Mouse (Mus musculus) forebrain, embryonic 13.5 days (tissue): ENCODE results near the gene Msrb1. TPM values are rescaled to one million over a fixed set of nuclear protein-coding genes. Genes with fewer than 3 reads are reported as not detected.

Source experiments
- ATAC-seq: fragments of 200-750 bp; cut with Nextera tagmentation; 2 replicates; pipeline ENCODE4 v1.8.0; 2017
- H3K27ac ChIP-seq: fragments of 300-500 bp; sonication (generic); 2 replicates; pipeline ENCODE4 v1.5.1; 2015; ENCODE audit warnings: inconsistent platforms, mild to moderate bottlenecking, moderate library complexity
- H3K27me3 ChIP-seq: fragments of 300-500 bp; sonication (generic); 2 replicates; pipeline ENCODE4 v1.6.1; 2015; ENCODE audit warnings: mild to moderate bottlenecking, inconsistent platforms
- H3K36me3 ChIP-seq: fragments of 300-500 bp; sonication (generic); 2 replicates; pipeline ENCODE4 v1.6.1; 2015; ENCODE audit warnings: mild to moderate bottlenecking, inconsistent platforms; ENCODE audit not compliant: poor library complexity, severe bottlenecking
- H3K4me1 ChIP-seq: fragments of 300-500 bp; sonication (generic); 2 replicates; pipeline ENCODE4 v1.6.1; 2015; ENCODE audit warnings: inconsistent platforms
- H3K4me2 ChIP-seq: fragments of 300-500 bp; sonication (generic); 2 replicates; pipeline ENCODE4 v1.6.1; 2015; ENCODE audit warnings: inconsistent platforms, mild to moderate bottlenecking, moderate library complexity
- H3K4me3 ChIP-seq: fragments of 300-500 bp; sonication (generic); 2 replicates; pipeline ENCODE4 v1.5.1; 2015; ENCODE audit warnings: mild to moderate bottlenecking, inconsistent platforms
- H3K9ac ChIP-seq: fragments of 300-500 bp; sonication (generic); 2 replicates; pipeline ENCODE4 v1.6.1; 2015; ENCODE audit warnings: mild to moderate bottlenecking, inconsistent platforms
- H3K9me3 ChIP-seq: fragments of 300-500 bp; sonication (generic); replicated peaks from 2 replicates; pipeline ENCODE4 v1.6.1; 2016; ENCODE audit warnings: inconsistent platforms
- WGBS: fragments of 180-500 bp; shearing (Covaris S2); methylation state at CpG from one replicate; pipeline ENCODE4 v1.1.7; 2015; 5-methylcytosine and 5-hydroxymethylcytosine counted together
- polyA plus RNA-seq: library from polyadenylated mRNA; unstranded; fragments of >200 nt; fragmentation: Nextera tagmentation; extraction: Ambion mirVana; gene quantifications from 2 replicates; pipeline ENCODE4 v1.2.1, GENCODE M21; 2015

Msrb1 gene
- polyA plus RNA-seq, 1 experiment from 2014 or later = 22.1 TPM

DNA sequence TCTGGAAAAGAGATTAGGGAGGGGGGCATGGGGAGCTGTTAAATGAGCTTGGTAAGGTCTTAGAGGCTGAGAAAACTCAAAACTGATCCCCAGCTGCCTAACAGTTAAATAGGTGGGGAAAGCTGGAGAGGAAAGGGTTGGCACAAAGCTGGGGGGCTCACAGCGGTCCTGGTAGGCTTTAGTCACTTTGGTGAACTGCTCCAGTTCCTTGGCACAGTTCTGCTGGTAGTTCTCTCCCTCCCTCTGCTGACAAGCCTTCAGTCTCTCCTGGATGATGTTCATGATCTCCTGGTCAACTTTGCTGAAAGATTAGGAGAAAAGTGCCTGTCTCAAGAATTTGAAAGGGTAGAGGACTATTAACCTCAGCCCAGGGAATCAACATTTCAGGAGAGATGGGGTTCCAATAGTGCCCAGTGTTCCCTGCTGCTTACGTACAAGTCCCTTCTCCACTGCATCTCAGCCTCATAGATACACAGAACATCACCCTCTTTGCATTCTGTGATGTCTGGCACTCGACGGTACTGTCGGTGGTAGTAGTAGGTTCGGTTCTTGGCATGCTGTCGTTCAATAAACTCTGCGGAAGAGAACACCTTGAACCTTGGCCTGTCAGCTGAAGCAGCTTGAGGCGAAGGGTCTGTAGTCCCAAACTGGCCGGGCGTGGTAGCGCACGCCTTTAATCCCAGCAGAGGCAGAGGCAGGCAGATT, 14.1 kb upstream of the Msrb1 start:
- Histone ChIP-seq H3K9ac (peak overlapping the region; percentile 50), H3K27ac (no peak overlapping the region; the same call in 1 of the 2 replicates), H3K9me3 (no peaks in the 10 kb centered on the region), H3K4me3 (peak overlapping the region; percentile 82), H3K4me1 (peaks cover 39% of the 10 kb centered on the region), H3K36me3 (peaks cover 23% of the 10 kb centered on the region), H3K27me3 (0 out of 2 replicates have a peak, but pooled peaks cover 2% of the 10 kb centered on the region), H3K4me2 (peak overlapping the region; percentile 87)
- WGBS = 41% methylated on average over 13 of the region's 13 CpGs
- ATAC-seq = no peak

DNA sequence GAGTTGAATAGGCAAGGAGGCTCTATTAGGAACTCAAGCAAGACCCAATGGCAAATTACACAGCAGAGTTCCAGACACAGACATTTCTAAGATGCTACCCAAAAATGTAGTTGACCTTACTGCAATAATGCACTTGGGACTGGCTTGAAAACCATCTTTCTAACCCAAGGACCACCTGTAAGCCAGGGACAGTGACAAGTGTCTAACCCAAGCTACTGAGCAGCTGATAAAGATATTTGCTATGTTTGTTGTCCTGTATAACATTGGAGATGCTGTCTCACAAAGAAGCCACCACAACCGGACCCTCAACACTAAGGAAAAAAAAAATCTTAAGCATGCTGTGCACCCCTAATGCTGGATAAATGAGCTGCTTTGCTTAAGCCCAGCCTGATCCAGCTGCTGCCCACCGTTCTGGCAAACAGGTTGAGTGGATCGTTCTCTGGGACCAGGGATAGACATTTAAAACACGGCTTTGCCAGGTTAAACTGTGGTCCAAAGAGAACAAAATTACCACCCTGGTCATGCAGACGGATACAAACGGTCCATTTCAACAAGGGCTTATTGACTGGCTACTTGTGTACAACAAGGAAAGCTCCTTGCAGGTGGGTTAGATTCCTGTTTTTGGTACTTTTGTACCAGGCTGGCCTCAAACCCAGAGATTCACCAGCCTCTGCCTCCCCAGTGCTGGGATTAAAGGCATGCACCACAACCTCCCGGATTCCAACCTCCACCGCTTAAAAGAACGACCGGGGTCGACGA, 13.1 kb upstream of the Msrb1 start:
- ATAC-seq = no peak
- peaks cover 39% of the 10 kb centered on the region for H3K4me1 ChIP-seq
- H3K9me3 ChIP-seq = no peaks in the 10 kb centered on the region
- WGBS = 3% methylated on average over 12 of the region's 12 CpGs
- H3K27me3 ChIP-seq = peaks cover 10% of the 10 kb centered on the region
- H3K36me3 ChIP-seq = peaks cover 17% of the 10 kb centered on the region
- 0 out of 2 replicates have a peak overlapping the region, but pooled peaks have one; percentile 65 for H3K27ac ChIP-seq
- peak overlapping the region; percentile 82 for H3K4me3 ChIP-seq
- peak overlapping the region; percentile 96 for H3K9ac ChIP-seq
- H3K4me2 ChIP-seq = peak overlapping the region; percentile 94

GRCm38 (mm10) chr17:24723881-24724180, 12.6 kb upstream of the Msrb1 start:
- peaks cover 35% of the 10 kb centered on the region for H3K4me1 ChIP-seq
- H3K36me3 ChIP-seq = peaks cover 17% of the 10 kb centered on the region
- peak overlapping the region; percentile 82 for H3K4me3 ChIP-seq
- no peaks in the 10 kb centered on the region for H3K9me3 ChIP-seq
- ATAC-seq = peak; percentile 1; the same call in 1 of the 2 replicates
- peak overlapping the region; percentile 96 for H3K9ac ChIP-seq
- peak overlapping the region; percentile 94 for H3K4me2 ChIP-seq
- WGBS = under 1% methylated on average over 15 of the region's 15 CpGs
- H3K27ac ChIP-seq = peak overlapping the region; percentile 65; the same call in 1 of the 2 replicates
- H3K27me3 ChIP-seq = peaks cover 10% of the 10 kb centered on the region

DNA sequence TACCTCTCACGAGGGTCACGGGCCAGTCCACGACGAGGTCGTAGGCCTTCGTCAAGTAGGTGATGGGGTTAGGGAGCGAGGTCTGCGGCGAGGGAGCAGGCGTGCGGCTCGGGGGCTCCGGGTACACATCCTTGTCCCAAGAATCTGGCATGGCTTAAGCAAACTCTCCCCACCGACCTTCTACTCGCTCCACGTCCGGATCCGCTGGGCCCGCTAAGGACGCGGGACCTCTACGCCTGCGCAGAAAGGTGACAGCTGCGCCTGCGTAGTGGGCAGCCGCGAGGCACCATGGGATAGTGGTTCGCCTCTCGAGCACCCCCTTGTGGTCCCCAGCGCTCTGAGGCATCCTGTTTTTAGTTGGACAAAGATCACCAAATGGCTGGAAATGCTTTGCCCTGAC, 12.3 kb upstream of the Msrb1 start, which contains the start of gene Ndufb10:
Ndufb10 (minus strand) TSS at position 295 of the 400 bp plus-strand sequence.
- Histone ChIP-seq H3K4me3 (peak within 1 kb of the TSS; percentile 82), H3K4me1 (peaks cover 31% of the 10 kb centered on the region), H3K27ac (peak within 1 kb of the TSS; percentile 65), H3K36me3 (peaks cover 17% of the 10 kb centered on the region), H3K27me3 (peaks cover 10% of the 10 kb centered on the region), H3K9me3 (no peaks in the 10 kb centered on the region), H3K9ac (peak within 1 kb of the TSS; percentile 96), H3K4me2 (peak within 1 kb of the TSS; percentile 94)
- ATAC-seq = peak; percentile 74
- WGBS = under 1% methylated on average over 30 of the region's 30 CpGs

DNA sequence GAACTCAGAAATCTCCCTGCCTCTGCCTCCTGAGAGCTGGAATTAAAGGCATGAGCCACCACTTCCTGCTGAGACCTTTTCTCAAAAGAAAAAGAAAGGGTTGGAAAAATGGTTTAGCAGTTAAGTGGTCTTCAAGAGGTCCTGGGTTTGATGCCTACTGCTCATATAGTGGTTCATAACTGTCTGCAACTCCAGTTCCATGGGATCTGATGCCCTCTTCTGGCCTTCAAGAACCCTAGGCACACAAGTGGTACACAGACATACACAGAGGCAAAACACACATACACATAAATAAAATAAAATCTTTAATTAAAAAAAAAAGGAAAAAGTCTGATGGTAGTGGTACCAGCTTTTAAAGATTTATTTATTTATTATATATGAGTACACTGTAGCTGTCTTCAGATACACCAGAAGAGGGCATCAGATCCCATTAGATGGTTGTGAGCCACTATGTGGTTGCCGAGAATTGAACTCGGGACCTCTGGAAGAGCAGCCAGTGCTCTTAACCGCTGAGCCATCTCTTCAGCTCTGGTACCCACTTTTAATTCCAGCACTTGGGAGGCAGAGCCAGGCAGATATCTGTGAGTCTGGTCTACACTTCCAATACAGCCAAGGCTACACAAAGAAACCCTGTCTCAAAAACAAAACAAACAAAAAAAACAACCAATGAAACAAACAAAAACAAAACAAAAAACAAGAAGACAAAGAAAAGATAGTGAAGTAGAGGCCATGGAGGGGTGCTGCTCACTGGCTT, 10.6 kb upstream of the Msrb1 start:
- Histone ChIP-seq H3K9ac (no peak overlapping the region), H3K27me3 (peaks cover 10% of the 10 kb centered on the region), H3K4me2 (no peak overlapping the region), H3K36me3 (peaks cover 17% of the 10 kb centered on the region), H3K4me1 (peaks cover 31% of the 10 kb centered on the region), H3K27ac (no peak overlapping the region), H3K9me3 (no peaks in the 10 kb centered on the region), H3K4me3 (no peak overlapping the region)
- no peak for ATAC-seq
- WGBS = 80% methylated on average over 3 of the region's 3 CpGs

DNA sequence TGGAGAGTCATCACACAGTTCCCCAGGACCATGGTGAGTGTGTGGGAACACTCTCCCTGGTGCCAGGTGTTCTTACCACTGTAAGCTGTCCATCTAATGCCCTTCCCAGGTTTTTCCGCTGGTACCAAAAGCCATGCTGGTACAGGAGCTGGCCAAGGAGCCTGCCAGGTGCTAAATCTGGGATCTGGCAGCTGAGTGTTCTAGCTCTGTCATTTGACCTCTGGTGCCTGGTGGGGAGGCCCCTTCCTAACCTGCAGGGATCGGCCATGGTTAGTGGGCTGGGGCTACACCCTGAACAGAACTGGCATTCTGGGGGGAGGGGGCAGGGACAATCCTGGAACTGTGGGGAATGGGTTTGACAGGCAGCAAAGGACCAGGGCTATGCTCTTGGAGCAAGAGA, 8.8 kb upstream of the Msrb1 start, which contains the start of gene Rpl3l:
Rpl3l (plus strand) TSS at position 203 of the 400 bp plus-strand sequence.
- H3K4me2 ChIP-seq = no peak within 1 kb of the TSS
- H3K4me1 ChIP-seq = peaks cover 15% of the 10 kb centered on the region
- H3K36me3 ChIP-seq = peaks cover 1% of the 10 kb centered on the region; the same call in 1 of the 2 replicates
- ATAC-seq = no peak
- H3K27me3 ChIP-seq = peaks cover 10% of the 10 kb centered on the region
- H3K9me3 ChIP-seq = no peaks in the 10 kb centered on the region
- no peak within 1 kb of the TSS for H3K4me3 ChIP-seq
- 68% methylated on average over 2 of the region's 2 CpGs for WGBS
- peak within 1 kb of the TSS; percentile 13; the same call in 1 of the 2 replicates for H3K9ac ChIP-seq
- no peak within 1 kb of the TSS for H3K27ac ChIP-seq

DNA sequence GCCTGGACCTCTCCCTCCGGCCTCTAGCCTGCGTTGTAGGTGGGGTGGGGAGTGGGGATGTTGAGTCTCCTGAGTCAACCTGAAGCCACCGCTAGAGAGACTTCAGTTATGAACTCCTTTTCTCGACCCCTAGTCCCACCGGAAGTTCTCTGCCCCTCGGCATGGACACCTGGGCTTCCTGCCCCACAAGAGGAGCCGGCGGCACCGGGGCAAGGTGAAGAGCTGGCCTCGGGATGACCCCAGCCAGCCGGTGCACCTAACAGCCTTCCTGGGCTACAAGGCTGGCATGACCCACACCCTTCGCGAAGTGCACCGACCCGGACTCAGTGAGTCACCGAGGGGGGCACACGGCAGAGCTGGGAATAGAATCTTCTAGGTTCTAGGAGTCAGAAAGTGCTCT, 8.3 kb upstream of the Msrb1 start:
- H3K27me3 ChIP-seq = peaks cover 11% of the 10 kb centered on the region
- H3K4me2 ChIP-seq = no peak overlapping the region
- no peak overlapping the region for H3K27ac ChIP-seq
- 76% methylated on average over 17 of the region's 17 CpGs for WGBS
- H3K9me3 ChIP-seq = no peaks in the 10 kb centered on the region
- peaks cover 9% of the 10 kb centered on the region for H3K4me1 ChIP-seq
- ATAC-seq = no peak
- H3K4me3 ChIP-seq = no peak overlapping the region
- H3K9ac ChIP-seq = 0 out of 2 replicates have a peak overlapping the region, but pooled peaks have one; percentile 0
- H3K36me3 ChIP-seq = no peaks in the 10 kb centered on the region

DNA sequence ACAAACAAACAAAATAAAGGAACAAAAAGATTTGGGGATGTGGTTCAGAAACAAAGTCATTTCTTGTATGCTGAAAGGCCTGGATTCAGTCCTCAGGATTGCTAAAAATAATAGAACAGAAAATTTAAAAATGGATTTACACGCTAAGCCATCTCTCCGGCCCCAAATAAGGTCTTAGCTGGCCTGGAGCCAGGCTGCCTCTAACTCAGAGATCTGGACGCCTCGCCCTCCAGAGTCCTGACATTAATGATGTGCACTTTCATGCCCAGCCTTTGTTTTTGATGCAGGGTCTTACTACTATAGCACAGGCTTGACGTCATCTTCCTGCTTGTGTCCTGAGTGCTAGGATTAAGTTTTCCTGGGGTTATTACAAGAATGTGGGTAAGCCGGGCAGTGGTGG, 7.4 kb upstream of the Msrb1 start:
- ATAC-seq = no peak
- H3K9me3 ChIP-seq = no peaks in the 10 kb centered on the region
- no peak overlapping the region for H3K4me3 ChIP-seq
- H3K4me2 ChIP-seq = no peak overlapping the region
- H3K27me3 ChIP-seq = peaks cover 17% of the 10 kb centered on the region
- H3K9ac ChIP-seq = no peak overlapping the region
- peaks cover 3% of the 10 kb centered on the region; the same call in 1 of the 2 replicates for H3K4me1 ChIP-seq
- WGBS = 79% methylated on average over 6 of the region's 6 CpGs
- H3K36me3 ChIP-seq = no peaks in the 10 kb centered on the region
- no peak overlapping the region for H3K27ac ChIP-seq

DNA sequence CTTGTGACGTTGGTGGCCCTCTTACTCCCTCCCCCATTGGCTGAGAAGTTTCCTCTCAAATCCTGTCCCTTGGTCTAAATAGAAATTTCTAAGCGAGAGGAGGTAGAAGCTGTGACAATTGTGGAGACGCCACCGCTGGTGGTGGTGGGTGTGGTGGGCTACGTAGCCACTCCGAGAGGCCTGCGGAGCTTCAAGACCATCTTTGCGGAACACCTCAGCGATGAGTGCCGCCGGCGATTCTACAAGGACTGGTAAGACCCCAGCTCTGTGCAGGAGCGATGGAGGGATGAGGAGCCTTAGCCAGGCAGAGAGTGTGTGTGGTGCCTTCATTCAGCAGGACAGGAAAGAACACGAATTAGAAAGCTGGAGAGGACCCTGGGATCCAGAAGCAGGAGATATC, 5.7 kb upstream of the Msrb1 start:
- Histone ChIP-seq H3K36me3 (no peaks in the 10 kb centered on the region), H3K4me2 (no peak overlapping the region), H3K4me3 (no peak overlapping the region), H3K9me3 (no peaks in the 10 kb centered on the region), H3K4me1 (no peaks in the 10 kb centered on the region), H3K27me3 (peaks cover 17% of the 10 kb centered on the region), H3K9ac (no peak overlapping the region), H3K27ac (no peak overlapping the region)
- no peak for ATAC-seq
- WGBS = 82% methylated on average over 14 of the region's 14 CpGs

GRCm38 (mm10) chr17:24732233-24732935, 4.1 kb upstream of the Msrb1 start:
- ATAC-seq = no peak
- Histone ChIP-seq H3K4me1 (peaks cover 11% of the 10 kb centered on the region), H3K27me3 (peaks cover 16% of the 10 kb centered on the region), H3K9ac (no peak overlapping the region), H3K36me3 (no peaks in the 10 kb centered on the region), H3K4me3 (no peak overlapping the region), H3K9me3 (no peaks in the 10 kb centered on the region), H3K27ac (no peak overlapping the region), H3K4me2 (no peak overlapping the region)
- WGBS = 80% methylated on average over 12 of the region's 12 CpGs

GRCm38 (mm10) chr17:24733434-24734050, 2.9 kb upstream of the Msrb1 start:
- H3K9me3 ChIP-seq = no peaks in the 10 kb centered on the region
- 88% methylated on average over 21 of the region's 21 CpGs for WGBS
- no peaks in the 10 kb centered on the region for H3K36me3 ChIP-seq
- H3K27ac ChIP-seq = no peak overlapping the region
- ATAC-seq = no peak
- H3K4me2 ChIP-seq = no peak overlapping the region
- H3K4me1 ChIP-seq = peaks cover 16% of the 10 kb centered on the region
- peak overlapping the region; percentile 34; the same call in 1 of the 2 replicates for H3K9ac ChIP-seq
- H3K27me3 ChIP-seq = peaks cover 7% of the 10 kb centered on the region; the same call in 1 of the 2 replicates
- H3K4me3 ChIP-seq = no peak overlapping the region
